In genomic region chr6:85475581-85475980, GRCm38 (mm10) we compare ENCODE assay signal across 41 mouse cellular contexts. TPM values are rescaled to one million over a fixed set of nuclear protein-coding genes. Genes with fewer than 3 reads are reported as not detected.
"Had no signal": no experiment of that assay in that cellular context is flagged by ENCODE, and none has a peak within 500 bp of the region (broad histone marks: within the 10 kb centered on the region; RNA-seq: fewer than 3 reads in every experiment).

No protein-coding gene starts in this region.

- H3K27me3 ChIP-seq: hindbrain, embryonic 15.5 days; intestine, embryonic 15.5 days had no signal

- H3K9me3 ChIP-seq: heart, embryonic 12.5 days; heart, embryonic 13.5 days; heart, embryonic 15.5 days; hindbrain, embryonic 10.5 days; hindbrain, embryonic 12.5 days; hindbrain, embryonic 13.5 days; hindbrain, embryonic 15.5 days; intestine, embryonic 15.5 days; kidney, embryonic 15.5 days had no signal

- H3K4me1 ChIP-seq: heart, embryonic 12.5 days; heart, embryonic 13.5 days; heart, embryonic 15.5 days; hindbrain, embryonic 15.5 days; intestine, embryonic 15.5 days had no signal

- H3K36me3 ChIP-seq: heart, embryonic 12.5 days; heart, embryonic 13.5 days; heart, embryonic 15.5 days; hindbrain, embryonic 10.5 days; intestine, embryonic 15.5 days; kidney, embryonic 15.5 days had no signal

- ATAC-seq: hindbrain, embryonic 16.5 days; hindbrain, postnatal 0 days; inflammation-experienced regulatory T-cells, adult 6 months; intestine, embryonic 15.5 days; intestine, postnatal 0 days had no signal

- DNase-seq: heart, postnatal 14 days; heart, postnatal 36 days; heart, postnatal 4 days; kidney, adult 11 months; kidney, adult 18-20 months; kidney, adult 2 months; kidney, adult 8-10 months; kidney, adult 9 months; kidney, postnatal 10 days; kidney, postnatal 14 days; kidney, postnatal 25 days; kidney, postnatal 36 days; kidney, postnatal 4 days; layer of hippocampus, adult 9-11 months; layer of hippocampus, postnatal 36 days had no signal

- H3K4me3 ChIP-seq: heart, embryonic 12.5 days; heart, embryonic 13.5 days; heart, embryonic 15.5 days; hindbrain, embryonic 10.5 days; hindbrain, embryonic 12.5 days; hindbrain, embryonic 13.5 days; hindbrain, embryonic 15.5 days; intestine, embryonic 15.5 days; kidney, embryonic 15.5 days; layer of hippocampus, adult 2 months; left cerebral cortex, adult 2 months had no signal

- H3K4me2 ChIP-seq: heart, embryonic 12.5 days; heart, embryonic 13.5 days; heart, embryonic 15.5 days; hindbrain, embryonic 12.5 days; hindbrain, embryonic 13.5 days; hindbrain, embryonic 14.5 days; hindbrain, embryonic 15.5 days; intestine, embryonic 15.5 days; kidney, embryonic 15.5 days had no signal

- H3K9ac ChIP-seq: heart, embryonic 12.5 days; heart, embryonic 13.5 days; heart, embryonic 15.5 days; hindbrain, embryonic 12.5 days; hindbrain, embryonic 13.5 days; hindbrain, embryonic 14.5 days; hindbrain, embryonic 15.5 days; intestine, embryonic 15.5 days; kidney, embryonic 15.5 days had no signal

- H3K27ac ChIP-seq: heart, embryonic 13.5 days; heart, embryonic 15.5 days; hindbrain, embryonic 10.5 days; hindbrain, embryonic 12.5 days; hindbrain, embryonic 13.5 days; hindbrain, embryonic 14.5 days; hindbrain, embryonic 15.5 days; hindbrain, postnatal 0 days; intestine, embryonic 15.5 days; kidney, embryonic 15.5 days; kidney, postnatal 0 days; left cerebral cortex, adult 2 months had no signal

RNA-seq across cellular contexts. Expression of gene Fbxo41, which starts 27.2 kb away (rescaled TPM):
- total RNA-seq: heart, postnatal 14 days; heart, postnatal 25 days; heart, postnatal 36 days; heart, postnatal 4 days; hematopoietic stem cell, adult 5-6 weeks had no signal
- polyA plus RNA-seq: heart, embryonic 14.5 days; heart, embryonic 16.5 days; heart, postnatal 0 days had no signal

RNA-seq across cellular contexts. Expression of gene Egr4, which starts 37.8 kb away (rescaled TPM):
- total RNA-seq: heart, postnatal 14 days; heart, postnatal 25 days; heart, postnatal 36 days; heart, postnatal 4 days had no signal
- polyA plus RNA-seq: heart, embryonic 12.5 days; heart, embryonic 13.5 days; heart, embryonic 14.5 days; heart, embryonic 15.5 days; heart, embryonic 16.5 days; heart, postnatal 0 days; hindbrain, embryonic 10.5 days; hindbrain, embryonic 11.5 days; hindbrain, embryonic 12.5 days; hindbrain, embryonic 13.5 days; hindbrain, embryonic 16.5 days; inflammation-experienced regulatory T-cells, adult 6 months; intestine, embryonic 14.5 days; intestine, embryonic 15.5 days; intestine, postnatal 0 days; kidney, adult 2 months; kidney, embryonic 14.5 days; kidney, embryonic 15.5 days; kidney, postnatal 0 days; large intestine, adult 2 months had no signal
